Mouse (Mus musculus): Measurements from ENCODE around the gene Ptges2. TPM values are rescaled to one million over a fixed set of nuclear protein-coding genes. Genes with fewer than 3 reads are reported as not detected.

Ptges2 gene
- total and polyA plus RNA-seq, 3 experiments = 17.1 to 21.3 (median 20.3) TPM

DNA sequence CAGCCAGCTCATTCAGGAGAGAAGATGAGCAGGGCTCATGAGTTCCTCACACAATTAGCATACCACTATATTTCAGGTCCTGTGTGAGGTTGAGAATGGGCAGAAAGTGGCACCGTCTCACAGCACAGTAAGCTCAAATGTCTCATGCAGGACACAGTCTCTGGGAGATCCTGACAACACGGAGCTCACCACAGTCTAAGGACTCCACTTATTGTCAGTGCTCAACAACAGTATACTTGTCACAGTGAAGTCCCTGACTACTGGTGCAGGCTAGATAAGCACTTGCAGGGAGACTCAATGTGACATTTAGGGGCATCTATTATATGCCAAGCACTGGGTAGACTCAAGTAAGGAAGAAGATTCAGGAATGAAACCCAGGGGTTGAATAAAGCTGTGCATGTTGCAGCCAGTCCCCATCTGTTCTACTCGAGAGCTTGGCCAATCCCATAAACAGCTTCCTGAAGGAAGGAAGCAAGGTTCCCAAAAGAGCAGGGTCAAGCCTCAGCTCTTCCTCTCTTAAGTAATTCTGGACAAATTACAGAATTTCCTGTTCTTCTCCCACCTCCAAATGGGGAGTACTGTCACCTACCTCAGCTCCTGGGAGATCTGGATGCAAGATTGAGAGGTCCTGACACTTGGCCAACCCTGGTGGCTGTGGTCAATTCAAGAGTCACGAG lies 33.7 kb downstream of the Ptges2 start:
- in situ Hi-C loops (cut with MboI; ENCODE audit: low pct_ligation_motif_present, low pct_unique_long_range_greater_than_20kb, low sequenced_read_pairs) (no loop called here), dilution Hi-C loops (cut with MboI; ENCODE audit: extremely low pct_ligation_motif_present, extremely low pct_unique_long_range_greater_than_20kb, low sequenced_read_pairs) (no loop called here)
- H3K79me2 ChIP-seq (replicated peaks; ENCODE audit: control insufficient read depth, extremely low read depth, insufficient read depth, poor library complexity, severe bottlenecking) = no peaks in the 10 kb centered on the region
- no peaks in the 10 kb centered on the region for H3K9me3 ChIP-seq (replicated peaks; ENCODE audit: low read length)
- H3K4me1 ChIP-seq (ENCODE audit: control insufficient read depth in 1 of 2, insufficient read depth in 2 of 2) = peaks cover 0 to 10% of the 10 kb centered on the region in 2 experiments; a peak in 1 of 4 replicates
- no peak overlapping the region for H3K4me2 ChIP-seq (ENCODE audit: insufficient read depth, low read depth, poor library complexity, severe bottlenecking)
- TF ChIP-seq ZMIZ1 (IDR thresholded peaks at IDR 0.05; ENCODE audit: low read depth, low read length) (no peak), PAX5 (IDR thresholded peaks at IDR 0.05; ENCODE audit: low read length) (no peak), POLR2AphosphoS2 (IDR thresholded peaks at IDR 0.05; ENCODE audit: low read depth, low read length) (no peak), JUN (IDR thresholded peaks at IDR 0.05; ENCODE audit: insufficient read depth, low read depth, low read length) (no peak), MAFK (IDR thresholded peaks at IDR 0.05; ENCODE audit: insufficient replicate concordance, low read length) (no peak), ZKSCAN1 (IDR thresholded peaks at IDR 0.05; ENCODE audit: borderline replicate concordance, low read depth, low read length) (no peak), MAX (IDR thresholded peaks at IDR 0.05; ENCODE audit: low read length) (no peak)
- no peak overlapping the region for H3K9ac ChIP-seq (ENCODE audit: insufficient read depth, low read depth)
- no peak for DNase-seq (ENCODE audit: extremely low read depth)
- no peaks in the 10 kb centered on the region for H3K27me3 ChIP-seq (replicated peaks)
- peaks cover 0 to 25% of the 10 kb centered on the region in 2 experiments for H3K36me3 ChIP-seq (replicated peaks in 1 of 2; ENCODE audit: control insufficient read depth in 1 of 2, insufficient read depth in 1 of 2, low read length in 1 of 2)
- no peak overlapping the region for H3K27ac ChIP-seq (ENCODE audit: insufficient read depth, low read depth)
- no peak overlapping the region for H3K4me3 ChIP-seq (replicated peaks in 1 of 3; ENCODE audit: low read depth in 2 of 3, low read length in 2 of 3, poor library complexity in 1 of 3)

DNA sequence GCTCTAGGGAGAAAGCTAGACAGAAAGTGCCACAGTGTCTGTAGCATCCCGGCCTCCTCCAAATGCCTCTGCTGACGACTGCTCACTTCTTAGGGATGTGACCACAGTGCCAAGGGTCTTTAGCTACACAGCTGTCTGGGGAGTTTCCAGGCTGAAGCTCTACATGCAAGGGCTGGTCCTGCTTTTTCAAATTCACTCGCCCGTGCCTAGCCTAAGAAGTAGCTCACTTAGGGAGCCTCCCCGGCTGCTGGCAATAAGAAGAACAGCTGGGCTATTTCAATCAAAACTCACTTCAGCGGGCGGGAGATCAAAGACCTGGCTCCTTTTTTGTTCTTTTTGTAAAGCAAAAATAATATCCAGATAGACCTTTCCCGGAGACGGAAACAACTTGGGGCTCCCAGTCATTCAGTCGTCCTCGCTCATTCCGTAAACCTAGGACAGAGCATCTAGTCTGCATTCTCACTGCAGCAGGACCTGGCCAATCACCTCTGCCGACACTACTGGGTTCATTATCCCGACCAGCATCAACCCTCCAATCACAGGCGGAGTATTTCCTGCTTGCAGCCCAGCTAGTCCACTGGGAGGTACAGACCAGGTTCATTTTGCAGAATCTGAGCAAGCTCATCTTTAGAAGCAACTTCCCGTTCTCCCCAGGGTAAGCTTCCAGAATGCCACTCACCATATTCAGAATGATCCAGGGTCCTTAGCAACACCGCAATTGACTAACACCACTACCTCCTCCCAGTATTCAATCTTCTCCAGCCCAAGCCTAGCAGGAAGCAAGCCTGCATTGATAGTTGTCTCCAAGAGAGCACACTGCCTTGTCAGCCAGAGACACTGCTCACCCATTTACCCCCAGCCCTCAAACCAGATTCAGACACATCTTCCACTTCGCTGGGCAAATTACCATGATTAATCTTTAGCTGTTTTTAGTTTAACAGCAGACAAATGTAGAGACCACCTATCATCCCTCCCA lies 35.3 kb downstream of the Ptges2 start:
- Histone ChIP-seq H3K27me3 (replicated peaks) (no peaks in the 10 kb centered on the region), H3K9me3 (replicated peaks; ENCODE audit: low read length) (no peaks in the 10 kb centered on the region), H3K36me3 (replicated peaks in 1 of 2; ENCODE audit: control insufficient read depth in 1 of 2, insufficient read depth in 1 of 2, low read length in 1 of 2) (peaks cover 0 to 22% of the 10 kb centered on the region in 2 experiments), H3K27ac (ENCODE audit: insufficient read depth, low read depth) (no peak overlapping the region), H3K4me3 (replicated peaks in 1 of 3; ENCODE audit: low read depth in 2 of 3, low read length in 2 of 3, poor library complexity in 1 of 3) (no peak overlapping the region), H3K4me1 (ENCODE audit: control insufficient read depth in 1 of 2, insufficient read depth in 2 of 2) (peaks cover 0 to 5% of the 10 kb centered on the region in 2 experiments; a peak in 1 of 4 replicates), H3K9ac (ENCODE audit: insufficient read depth, low read depth) (no peak overlapping the region), H3K4me2 (ENCODE audit: insufficient read depth, low read depth, poor library complexity, severe bottlenecking) (no peak overlapping the region), H3K79me2 (replicated peaks; ENCODE audit: control insufficient read depth, extremely low read depth, insufficient read depth, poor library complexity, severe bottlenecking) (peaks cover 1% of the 10 kb centered on the region; the same call in 1 of the 2 replicates)
- in situ Hi-C loops (cut with MboI; ENCODE audit: low pct_ligation_motif_present, low pct_unique_long_range_greater_than_20kb, low sequenced_read_pairs) = no loop called here
- dilution Hi-C loops (cut with MboI; ENCODE audit: extremely low pct_ligation_motif_present, extremely low pct_unique_long_range_greater_than_20kb, low sequenced_read_pairs) = no loop called here
- no peak for TF ChIP-seq CHD1 (IDR thresholded peaks at IDR 0.05; ENCODE audit: low read depth, low read length)
- no peak for TF ChIP-seq MAZ (IDR thresholded peaks at IDR 0.05; ENCODE audit: low read depth, low read length)
- no peak for TF ChIP-seq TBP (conservative IDR thresholded peaks at IDR 0.05; ENCODE audit: low read depth, low read length)
- TF ChIP-seq ZC3H11A (IDR thresholded peaks at IDR 0.05; ENCODE audit: low read depth, low read length) = no peak
- TF ChIP-seq ETS1 (conservative IDR thresholded peaks at IDR 0.05; ENCODE audit: low read depth, low read length) = no peak
- no peak for TF ChIP-seq GABPA (IDR thresholded peaks at IDR 0.05; ENCODE audit: insufficient replicate concordance, low read depth, low read length)
- TF ChIP-seq SIN3A (IDR thresholded peaks at IDR 0.05; ENCODE audit: low read length) = no peak
- no peak for TF ChIP-seq CHD2 (IDR thresholded peaks at IDR 0.05; ENCODE audit: low read length)
- TF ChIP-seq CTCF (conservative IDR thresholded peaks at IDR 0.05 in 1 of 2, IDR thresholded peaks at IDR 0.05 in 1 of 2; ENCODE audit: low read depth in 2 of 2, low read length in 2 of 2) = no peak
- TF ChIP-seq RCOR1 (conservative IDR thresholded peaks at IDR 0.05; ENCODE audit: low read depth, low read length) = no peak
- no peak for TF ChIP-seq IRF4 (IDR thresholded peaks at IDR 0.05; ENCODE audit: low read depth, low read length)
- TF ChIP-seq NRF1 (IDR thresholded peaks at IDR 0.05; ENCODE audit: low read depth, low read length) = no peak
- no peak for TF ChIP-seq USF2 (conservative IDR thresholded peaks at IDR 0.05; ENCODE audit: low read depth, low read length)
- TF ChIP-seq SMC3 (IDR thresholded peaks at IDR 0.05; ENCODE audit: low read depth, low read length) = no peak
- no peak for TF ChIP-seq MAX (IDR thresholded peaks at IDR 0.05; ENCODE audit: low read length)
- TF ChIP-seq BHLHE40 (IDR thresholded peaks at IDR 0.05; ENCODE audit: low read depth, low read length) = no peak
- no peak for TF ChIP-seq MEF2A (IDR thresholded peaks at IDR 0.05; ENCODE audit: borderline replicate concordance, low read depth, low read length)
- no peak for DNase-seq (ENCODE audit: extremely low read depth)
